13 mouse cellular contexts compared by ENCODE assay signal in the genomic region with DNA sequence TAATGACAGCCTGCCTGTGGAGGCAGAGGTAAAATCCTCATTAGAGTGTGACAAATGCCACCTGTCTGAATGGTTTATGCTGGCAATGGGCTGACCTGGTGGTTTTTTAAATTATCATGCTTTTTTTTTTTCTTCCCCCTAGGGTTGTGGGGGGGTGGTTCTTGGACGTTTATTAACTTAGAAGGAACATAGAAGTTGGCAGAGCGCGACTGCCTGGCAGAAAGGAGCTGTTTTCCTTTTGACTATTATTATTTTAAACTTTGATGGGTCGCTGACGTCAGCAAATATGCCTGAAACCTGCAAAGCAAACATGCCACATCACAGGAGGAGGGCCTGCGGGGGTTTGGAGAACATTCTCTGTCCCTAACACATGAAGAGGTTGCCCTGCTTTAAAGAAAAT. TPM values are rescaled to one million over a fixed set of nuclear protein-coding genes. Genes with fewer than 3 reads are reported as not detected.
DNase-seq lines count a peak whose midpoint lies in the region; ATAC-seq and TF ChIP-seq lines count a peak whose summit lies in the region.
"Had no signal": no experiment of that assay in that cellular context is flagged by ENCODE, and none has a peak within 500 bp of the region (broad histone marks: within the 10 kb centered on the region; RNA-seq: fewer than 3 reads in every experiment).

No protein-coding gene starts in this region.

- H3K4me3 ChIP-seq in hindbrain, embryonic 14.5 days (replicated peaks; ENCODE audit: low read length): no peak overlapping the region
- no peak overlapping the region for H3K4me3 ChIP-seq in hindbrain, embryonic 11.5 days (ENCODE audit: low read depth, low read length)
- H3K4me3 ChIP-seq: forebrain, embryonic 15.5 days; midbrain, embryonic 13.5 days had no signal

- no peak overlapping the region for H3K27ac ChIP-seq in hindbrain, embryonic 14.5 days
- no peak overlapping the region for H3K27ac ChIP-seq in hindbrain, embryonic 11.5 days (ENCODE audit: low read depth, low read length)
- H3K27ac ChIP-seq: forebrain, embryonic 15.5 days; midbrain, embryonic 13.5 days had no signal

- no peaks in the 10 kb centered on the region for H3K36me3 ChIP-seq in hindbrain, embryonic 14.5 days (replicated peaks; ENCODE audit: control insufficient read depth, insufficient read depth)
- no peaks in the 10 kb centered on the region for H3K36me3 ChIP-seq in hindbrain, embryonic 11.5 days (ENCODE audit: control insufficient read depth, insufficient read depth, low read length)
- H3K36me3 ChIP-seq: forebrain, embryonic 15.5 days; midbrain, embryonic 13.5 days had no signal

- no peak for TF ChIP-seq CTCF in brain, embryonic 14.5 days (IDR thresholded peaks at IDR 0.05; ENCODE audit: borderline replicate concordance, extremely low read depth, insufficient read depth, insufficient read length)

- no peak for DNase-seq in hindbrain, embryonic 14.5 days (ENCODE audit: low spot score)
- no peak for DNase-seq in hindbrain, embryonic 11.5 days (ENCODE audit: low spot score)
- peak; percentile 15 for DNase-seq in brain, embryonic 14.5 days (ENCODE audit: low read depth)
- peak; percentile 32 for DNase-seq in kidney, adult 18-20 months
- DNase-seq in kidney, postnatal 4 days: peak; percentile 47 to 65
- DNase-seq in spleen, adult 18-20 months: no peak
- no peak for DNase-seq in left cerebral cortex, postnatal 14 days (ENCODE audit: low spot score in 2 of 2)
- DNase-seq: cerebellum, adult 2 months; right cerebral cortex, postnatal 4 days had no signal

- H3K27me3 ChIP-seq in hindbrain, embryonic 14.5 days (ENCODE audit: control insufficient read depth, insufficient read depth, low read length): peaks cover 49% of the 10 kb centered on the region
- H3K27me3 ChIP-seq in hindbrain, embryonic 11.5 days (ENCODE audit: control insufficient read depth, insufficient read depth, low read length): peaks cover 37% of the 10 kb centered on the region

- intact Hi-C loops in left cerebral cortex, postnatal 14 days (cut with DNase I): no loop called here

- 40% methylated on average over 6 of the region's 6 CpGs for WGBS in hindbrain, embryonic 14.5 days
- 33% methylated on average over 6 of the region's 6 CpGs for WGBS in hindbrain, embryonic 11.5 days

- peak overlapping the region; percentile 84 for H3K4me2 ChIP-seq in hindbrain, embryonic 14.5 days (replicated peaks)
- no peak overlapping the region for H3K4me2 ChIP-seq in hindbrain, embryonic 11.5 days (replicated peaks; ENCODE audit: low read depth, low read length)
- H3K4me2 ChIP-seq: forebrain, embryonic 15.5 days had no signal

- peaks cover 13% of the 10 kb centered on the region for H3K4me1 ChIP-seq in hindbrain, embryonic 14.5 days (replicated peaks; ENCODE audit: control insufficient read depth, insufficient read depth, low read length)
- peaks cover 16% of the 10 kb centered on the region for H3K4me1 ChIP-seq in hindbrain, embryonic 11.5 days (replicated peaks; ENCODE audit: control insufficient read depth, insufficient read depth, low read length)

- H3K9me3 ChIP-seq in hindbrain, embryonic 14.5 days (ENCODE audit: control insufficient read depth, low read length): no peaks in the 10 kb centered on the region
- H3K9me3 ChIP-seq in hindbrain, embryonic 11.5 days (ENCODE audit: control insufficient read depth, low read length): no peaks in the 10 kb centered on the region
- H3K9me3 ChIP-seq: forebrain, embryonic 15.5 days had no signal

- ATAC-seq in hindbrain, embryonic 14.5 days (ENCODE audit: low FRiP score): no peak
- ATAC-seq in hindbrain, embryonic 11.5 days (ENCODE audit: low FRiP score): no peak
- ATAC-seq: forebrain, embryonic 15.5 days; intestine, embryonic 16.5 days; midbrain, embryonic 13.5 days had no signal

- no peak overlapping the region for H3K9ac ChIP-seq in hindbrain, embryonic 14.5 days
- no peak overlapping the region for H3K9ac ChIP-seq in hindbrain, embryonic 11.5 days (ENCODE audit: low read depth, low read length)
- H3K9ac ChIP-seq: forebrain, embryonic 15.5 days; midbrain, embryonic 13.5 days had no signal

- no peak for TF ChIP-seq POLR2A in brain, embryonic 14.5 days (IDR thresholded peaks at IDR 0.05; ENCODE audit: borderline replicate concordance, extremely low read depth, insufficient read depth, insufficient read length, poor library complexity, severe bottlenecking)

RNA-seq across cellular contexts. Expression of gene Rassf10, which starts 3.9 kb away (rescaled TPM):
- 2.6 and 3.1 TPM in 2 replicates for polyA plus RNA-seq in hindbrain, embryonic 14.5 days (2014; fragmentation: Nextera tagmentation; extraction: Ambion mirVana)
- polyA plus RNA-seq in hindbrain, embryonic 11.5 days (2014; fragmentation: Nextera tagmentation; extraction: Ambion mirVana): 0.71 and 0.96 TPM in 2 replicates
- 1.8 and 2.2 TPM in 2 replicates for polyA plus RNA-seq in brain, embryonic 14.5 days (2012; rRNA removed)
- total RNA-seq in left cerebral cortex, postnatal 14 days (2021): 1 to 10 TPM; 2.6 to 3.1 TPM
- total RNA-seq: neutrophil, adult 5-6 weeks had no signal

Comparison
In these comparisons a context has a peak if more than half of its experiments do, and no peak if none do; other contexts are left out.
1. DNase-seq: peak in brain, embryonic 14.5 days (single experiment), kidney, adult 18-20 months (single experiment) and kidney, postnatal 4 days (2 of 2); none in hindbrain, embryonic 14.5 days (single experiment), hindbrain, embryonic 11.5 days (single experiment), spleen, adult 18-20 months (0 of 2) and left cerebral cortex, postnatal 14 days (0 of 2).